Mouse (Mus musculus) layer of hippocampus, postnatal 14 days (tissue): Measurements from ENCODE around the gene Eif4g1. TPM values are rescaled to one million over a fixed set of nuclear protein-coding genes. Genes with fewer than 3 reads are reported as not detected.
"Not testable (repeated sequence)": the region's sequence is repeated elsewhere in the genome, so short reads cannot be mapped to it uniquely, and the experiment has no call there.

Experiments
- DNase-seq, 2 experiments: peaks; one replicate each; pipeline ENCODE4 v3.0.0; 2021 to 2022; ENCODE audit warnings: low spot score in 2 of 2, mixed read lengths in 1 of 2
- long read RNA-seq, 2 experiments: library from polyadenylated mRNA; stranded (forward); transcript quantifications; one replicate each; pipeline ENCODE4 v2.0.0; 2021
- total RNA-seq, 2 experiments: library from RNA; stranded (reverse); gene quantifications; 2 replicates each; pipeline ENCODE4 v1.2.3; 2021

The Eif4g1 gene
- 100 to 1,000 TPM; 336 to 340 TPM for total RNA-seq
- long read RNA-seq, experiment 1, full-length matches to known transcripts, result 1 of 64 reads
- long read RNA-seq, experiment 1, partial matches to known transcripts, result 53 of 64 reads
- long read RNA-seq, experiment 1, other reads (novel, unspliced or antisense), result 10 of 64 reads
- long read RNA-seq, experiment 2, partial matches to known transcripts, result 69 of 78 reads
- long read RNA-seq, experiment 2, other reads (novel, unspliced or antisense), result 9 of 78 reads

GRCm38 (mm10) chr16:20668013-20668412 lies at the start of gene Eif4g1:
Gene Eif4g1, plus strand, starts transcription at chr16:20668313.
- not testable (repeated sequence) for DNase-seq

- DNase-seq, result no peak
These were observed 48.3 kb upstream of the Eif4g1 start for GRCm38 (mm10) chr16:20619541-20620398.

GRCm38 (mm10) chr16:20620399-20620735 lies 47.7 kb upstream of the Eif4g1 start:
- no peak for DNase-seq

- peak; percentile 33 to 36 for DNase-seq
These were observed 47.3 kb upstream of the Eif4g1 start for GRCm38 (mm10) chr16:20620751-20621190.

GRCm38 (mm10) chr16:20621191-20621990 lies 46.7 kb upstream of the Eif4g1 start, which contains the start of gene Camk2n2:
Gene Camk2n2, minus strand, starts transcription at chr16:20621287.
- peak; percentile 42 to 44 for DNase-seq

- peak; percentile 67 to 72 for DNase-seq
These were observed 46.0 kb upstream of the Eif4g1 start for GRCm38 (mm10) chr16:20621991-20622685.

GRCm38 (mm10) chr16:20623211-20623610 lies 44.9 kb upstream of the Eif4g1 start:
- DNase-seq, result no peak

- DNase-seq, result peak in 1 of 2 experiments; percentile 64
These were observed 39.2 kb upstream of the Eif4g1 start for GRCm38 (mm10) chr16:20628871-20629391.

GRCm38 (mm10) chr16:20629731-20630634 lies 38.1 kb upstream of the Eif4g1 start, which contains the start of gene Ece2:
Gene Ece2, plus strand, starts transcription at chr16:20629828.
- no peak for DNase-seq

- DNase-seq, result no peak
These were observed 30.7 kb upstream of the Eif4g1 start for GRCm38 (mm10) chr16:20637410-20637809.

GRCm38 (mm10) chr16:20638367-20638766 lies 29.7 kb upstream of the Eif4g1 start:
- peak; percentile 65 to 87 for DNase-seq

- peak; percentile 76 to 85 for DNase-seq
These were observed 26.0 kb upstream of the Eif4g1 start for GRCm38 (mm10) chr16:20642161-20642560.

- no peak for DNase-seq
These were observed 24.2 kb upstream of the Eif4g1 start for GRCm38 (mm10) chr16:20643911-20644310.

GRCm38 (mm10) chr16:20651076-20651946 lies 16.8 kb upstream of the Eif4g1 start, which contains the start of gene Psmd2:
Gene Psmd2, plus strand, starts transcription at chr16:20651652.
- DNase-seq, result peak; percentile 95 to 97

GRCm38 (mm10) chr16:20651947-20652310 lies 16.2 kb upstream of the Eif4g1 start:
- DNase-seq, result no peak

GRCm38 (mm10) chr16:20653315-20653714 lies 14.8 kb upstream of the Eif4g1 start:
- no peak for DNase-seq

GRCm38 (mm10) chr16:20657661-20658060 lies 10.5 kb upstream of the Eif4g1 start:
- DNase-seq, result no peak

GRCm38 (mm10) chr16:20670291-20670690 lies 2.2 kb downstream of the Eif4g1 start:
- DNase-seq, result no peak
